Mouse (Mus musculus): ENCODE data around the gene Olfr195. TPM values are rescaled to one million over a fixed set of nuclear protein-coding genes. Genes with fewer than 3 reads are reported as not detected.

Olfr195 gene
- total RNA-seq (2023), result not detected in 2 replicates

GRCm38 (mm10) chr16:59146746-59147145 is at the start of gene Olfr195:
Olfr195 (plus strand) TSS chr16:59147046.

GRCm38 (mm10) chr16:59111781-59112180 is 35.1 kb upstream of the Olfr195 start, which contains the start of gene Olfr193:
Olfr193 (minus strand) TSS chr16:59111881.

GRCm38 (mm10) chr16:59120969-59121368 is 25.9 kb upstream of the Olfr195 start, which contains the start of gene Olfr194:
Olfr194 (minus strand) TSS chr16:59121069.

DNA sequence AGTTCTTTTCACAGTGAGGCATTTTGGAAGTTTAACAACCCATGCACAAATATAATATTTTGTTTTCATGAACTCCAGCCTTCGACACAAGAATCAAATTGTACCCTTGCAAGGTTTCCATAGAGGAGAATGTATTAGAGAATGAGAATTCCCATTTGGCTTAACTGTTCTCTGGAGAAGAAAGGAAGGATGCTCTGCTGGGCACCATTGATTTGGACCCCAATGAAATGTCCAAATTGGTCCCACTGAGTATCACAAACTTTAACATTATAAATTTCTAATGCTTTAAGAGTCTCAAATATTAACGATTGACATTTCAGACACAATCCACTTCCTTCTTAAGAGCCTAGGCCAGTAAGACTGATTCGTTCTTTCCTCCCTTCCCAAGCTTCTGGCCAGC is 23.5 kb downstream of the Olfr195 start, which contains the start of gene Olfr196:
Olfr196 (minus strand) TSS at position 101 of the 400 bp plus-strand sequence.

Other genes with a start within 250 kb of the Olfr195 start
- gene Olfr181, start 218.3 kb upstream of the Olfr195 start, total RNA-seq (2023), result not detected in 2 replicates
- not detected in 2 replicates for gene Olfr180, start 217.7 kb upstream of the Olfr195 start, total RNA-seq (2023)
- not detected in 2 replicates for gene Olfr183, start 151.7 kb upstream of the Olfr195 start, total RNA-seq (2023)
- gene Olfr186, start 116.8 kb upstream of the Olfr195 start, total RNA-seq (2023), result not detected in 2 replicates
- not detected in 2 replicates for gene Olfr187, start 107.3 kb upstream of the Olfr195 start, total RNA-seq (2023)
- gene Olfr190, start 69.0 kb upstream of the Olfr195 start, total RNA-seq (2023), result not detected in 2 replicates
- gene Olfr191, start 57.2 kb upstream of the Olfr195 start, total RNA-seq (2023), result not detected in 2 replicates
- gene Olfr193, start 35.2 kb upstream of the Olfr195 start, total RNA-seq (2023), result not detected in 2 replicates
- gene Olfr194, start 26.0 kb upstream of the Olfr195 start, total RNA-seq (2023), result not detected in 2 replicates
- gene Olfr196, start 23.4 kb downstream of the Olfr195 start, total RNA-seq (2023), result not detected in 2 replicates
- not detected in 2 replicates for gene Olfr198, start 56.5 kb downstream of the Olfr195 start, total RNA-seq (2023)
- gene Olfr199, start 72.7 kb downstream of the Olfr195 start, total RNA-seq (2023), result not detected in 2 replicates
- not detected in 2 replicates for gene Olfr201, start 125.6 kb downstream of the Olfr195 start, total RNA-seq (2023)
- not detected in 2 replicates for gene Olfr202, start 139.7 kb downstream of the Olfr195 start, total RNA-seq (2023)
- not detected in 2 replicates for gene Olfr203, start 151.8 kb downstream of the Olfr195 start, total RNA-seq (2023)
- not detected in 2 replicates for gene Olfr204, start 171.2 kb downstream of the Olfr195 start, total RNA-seq (2023)
- not detected in 2 replicates for gene Olfr205, start 184.1 kb downstream of the Olfr195 start, total RNA-seq (2023)
- not detected in 2 replicates for gene Olfr206, start 202.2 kb downstream of the Olfr195 start, total RNA-seq (2023)
- not detected in 2 replicates for gene Olfr209, start 216.9 kb downstream of the Olfr195 start, total RNA-seq (2023)